Mouse (Mus musculus) kidney, adult 2 months (tissue): ENCODE measurements around the gene Nmnat3.

ENCODE experiments used
- CTCF ChIP-seq: fragments of 200-500 bp; conservative IDR thresholded peaks from 2 replicates; pipeline ENCODE4 v1.5.1; 2011; ENCODE audit warnings: low read depth, mild to moderate bottlenecking, control low read depth, low read length, moderate library complexity, mixed read lengths; ENCODE audit not compliant: insufficient read depth, insufficient read length
- POLR2A ChIP-seq: fragments of 200-500 bp; IDR thresholded peaks from one replicate; pipeline ENCODE4 v1.6.1; 2011; ENCODE audit warnings: low read depth, low read length, control low read depth

- TF ChIP-seq CTCF, result no peak
- no peak for TF ChIP-seq POLR2A
Measured at GRCm38 (mm10) chr9:98445359-98446149, 158.3 kb downstream of the Nmnat3 start.
